Mouse (Mus musculus) left cerebral cortex, postnatal 25 days (tissue): ENCODE data around the gene Dlgap1. TPM values are rescaled to one million over a fixed set of nuclear protein-coding genes. Genes with fewer than 3 reads are reported as not detected.
"Not testable (repeated sequence)": the region's sequence is repeated elsewhere in the genome, so short reads cannot be mapped to it uniquely, and the experiment has no call there.

Source experiments
- DNase-seq, 2 experiments: peaks; one replicate each; pipeline ENCODE4 v3.0.0; 2022; ENCODE audit warnings: low spot score in 2 of 2, mixed read lengths in 1 of 2
- intact Hi-C: fragments of 180-260 bp; cut with DNase I; formaldehyde crosslinking; loops from one replicate; pipeline ENCODE4 v1.15.1; 2025
- total RNA-seq, 2 experiments: library from RNA; stranded (reverse); gene quantifications; 2 replicates each; pipeline ENCODE4 v1.2.3; 2021

Gene Dlgap1
- total RNA-seq, 2 experiments from 2014 or later, result 420 to 443 TPM

GRCm38 (mm10) chr17:70587975-70588630 is 619.2 kb downstream of the Dlgap1 start:
- DNase-seq, intact Hi-C loops: not testable (repeated sequence)

GRCm38 (mm10) chr17:70588691-70589090 is 619.8 kb downstream of the Dlgap1 start:
- intact Hi-C loops, result no loop called here

GRCm38 (mm10) chr17:70589140-70589539 is 620.3 kb downstream of the Dlgap1 start:
- peak in 1 of 2 experiments; percentile 60 for DNase-seq
- intact Hi-C loops, result no loop called here

More at GRCm38 (mm10) chr17:70588691-70589090, 619.8 kb downstream of the Dlgap1 start:
- no peak for DNase-seq

GRCm38 (mm10) chr17:70590506-70590905 is 621.6 kb downstream of the Dlgap1 start:
- DNase-seq, result no peak
- intact Hi-C loops, result no loop called here

- intact Hi-C loops, result no loop called here
- no peak for DNase-seq
Observed at GRCm38 (mm10) chr17:70594277-70594676, 625.4 kb downstream of the Dlgap1 start.

- intact Hi-C loops, result loop anchor here (2.0 to 5.0 kb wide), 2 partner anchors 68 to 124 kb away; no protein-coding TSS in a partner anchor
Observed at GRCm38 (mm10) chr17:70596326-70596725, 627.5 kb downstream of the Dlgap1 start.

GRCm38 (mm10) chr17:70600462-70600861 is 631.6 kb downstream of the Dlgap1 start:
- intact Hi-C loops, result no loop called here
- DNase-seq, result no peak

More at GRCm38 (mm10) chr17:70596326-70596725, 627.5 kb downstream of the Dlgap1 start:
- DNase-seq, result peak in 1 of 2 experiments; percentile 89

GRCm38 (mm10) chr17:70602051-70602450 is 633.2 kb downstream of the Dlgap1 start:
- intact Hi-C loops, result no loop called here

GRCm38 (mm10) chr17:70605659-70606058 is 636.8 kb downstream of the Dlgap1 start:
- intact Hi-C loops, result no loop called here
- DNase-seq, result peak in 1 of 2 experiments; percentile 53

More at GRCm38 (mm10) chr17:70602051-70602450, 633.2 kb downstream of the Dlgap1 start:
- no peak for DNase-seq

GRCm38 (mm10) chr17:70612171-70612570 is 643.3 kb downstream of the Dlgap1 start:
- no peak for DNase-seq
- intact Hi-C loops, result no loop called here

GRCm38 (mm10) chr17:70613897-70614296 is 645.0 kb downstream of the Dlgap1 start:
- intact Hi-C loops, result no loop called here
- DNase-seq, result no peak

GRCm38 (mm10) chr17:70614407-70615060 is 645.7 kb downstream of the Dlgap1 start:
- DNase-seq, result no peak
- intact Hi-C loops, result no loop called here

GRCm38 (mm10) chr17:70622493-70622892 is 653.6 kb downstream of the Dlgap1 start:
- DNase-seq, result peak; percentile 74 to 92
- intact Hi-C loops, result loop anchor here (2.0 to 5.0 kb wide), 2 partner anchors 24 to 150 kb away; no protein-coding TSS in a partner anchor

- intact Hi-C loops, result no loop called here
- no peak for DNase-seq
Observed at GRCm38 (mm10) chr17:70626396-70626795, 657.5 kb downstream of the Dlgap1 start.

- intact Hi-C loops, result no loop called here
- no peak for DNase-seq
Observed at GRCm38 (mm10) chr17:70626925-70627324, 658.1 kb downstream of the Dlgap1 start.

- intact Hi-C loops, result no loop called here
- peak; percentile 70 to 93 for DNase-seq
Observed at GRCm38 (mm10) chr17:70629653-70630378, 660.9 kb downstream of the Dlgap1 start.

- peak; percentile 88 to 94 for DNase-seq
- intact Hi-C loops, result loop anchor here (1.0 to 2.0 kb wide), 3 partner anchors 49 to 203 kb away; no protein-coding TSS in a partner anchor
Observed at GRCm38 (mm10) chr17:70633181-70633944, 664.5 kb downstream of the Dlgap1 start.

- DNase-seq, result no peak
- intact Hi-C loops, result no loop called here
Observed at GRCm38 (mm10) chr17:70643211-70643610, 674.3 kb downstream of the Dlgap1 start.

- intact Hi-C loops, result no loop called here
- no peak for DNase-seq
Observed at GRCm38 (mm10) chr17:70646641-70647040, 677.8 kb downstream of the Dlgap1 start.
